Mouse (Mus musculus) C2C12 (cell line): ENCODE results near the gene Tmem51. TPM values are rescaled to one million over a fixed set of nuclear protein-coding genes. Genes with fewer than 3 reads are reported as not detected.

Experiments
- H3K27me3 ChIP-seq: one replicate; pipeline ENCODE4 v1.6.1; 2011; ENCODE audit not compliant: control insufficient read depth, insufficient read depth, insufficient read length
- H3K36me3 ChIP-seq: one replicate; pipeline ENCODE4 v1.6.1; 2011; ENCODE audit not compliant: control insufficient read depth, insufficient read depth
- H3K4me3 ChIP-seq: one replicate; pipeline ENCODE4 v1.5.1; 2011; ENCODE audit warnings: mild to moderate bottlenecking, control low read depth; ENCODE audit not compliant: poor library complexity, insufficient read depth, severe bottlenecking
- H3K79me2 ChIP-seq: one replicate; pipeline ENCODE4 v1.6.1; 2011; ENCODE audit not compliant: control insufficient read depth, insufficient read depth
- H3K79me3 ChIP-seq: one replicate; pipeline ENCODE4 v1.6.1; 2011; ENCODE audit warnings: low read depth, control low read depth
- H3ac ChIP-seq: one replicate; pipeline ENCODE3; 2011; ENCODE audit warnings: low read depth; ENCODE audit not compliant: control insufficient read depth, insufficient read length
- CEBPB ChIP-seq: IDR thresholded peaks from one replicate; pipeline ENCODE4 v1.6.1; 2011; ENCODE audit warnings: low read depth, mild to moderate bottlenecking, control low read depth, moderate library complexity
- CTCF ChIP-seq: IDR thresholded peaks from one replicate; pipeline ENCODE4 v1.5.1; 2011; ENCODE audit not compliant: control insufficient read depth, insufficient read depth, insufficient read length
- FOSL1 ChIP-seq: IDR thresholded peaks from one replicate; pipeline ENCODE4 v1.8.0; 2011; ENCODE audit warnings: mild to moderate bottlenecking, low read length; ENCODE audit not compliant: poor library complexity, insufficient read depth, severe bottlenecking
- MAX ChIP-seq: IDR thresholded peaks from one replicate; pipeline ENCODE4 v1.6.1; 2011; ENCODE audit warnings: mild to moderate bottlenecking, control low read depth
- MYOD1 ChIP-seq: IDR thresholded peaks from one replicate; pipeline ENCODE4 v1.6.1; 2011; ENCODE audit warnings: low read depth; ENCODE audit not compliant: control insufficient read depth, insufficient read length
- MYOG ChIP-seq: IDR thresholded peaks from one replicate; pipeline ENCODE4 v1.6.1; 2011; ENCODE audit not compliant: control insufficient read depth, insufficient read length; ENCODE audit errors: extremely low read depth
- USF1 ChIP-seq: IDR thresholded peaks from one replicate; pipeline ENCODE4 v1.6.1; 2011; ENCODE audit warnings: low read depth, mild to moderate bottlenecking, control low read depth, moderate library complexity
- polyA plus RNA-seq: library from polyadenylated mRNA; unstranded; fragments of >200 nt; fragmentation: generic; extraction: Trizol; gene quantifications from one replicate; pipeline ENCODE4 v1.2.1, GENCODE M21; 2012; ENCODE audit warnings: missing spikeins

The Tmem51 gene
- polyA plus RNA-seq, 1 experiment: not detected

DNA sequence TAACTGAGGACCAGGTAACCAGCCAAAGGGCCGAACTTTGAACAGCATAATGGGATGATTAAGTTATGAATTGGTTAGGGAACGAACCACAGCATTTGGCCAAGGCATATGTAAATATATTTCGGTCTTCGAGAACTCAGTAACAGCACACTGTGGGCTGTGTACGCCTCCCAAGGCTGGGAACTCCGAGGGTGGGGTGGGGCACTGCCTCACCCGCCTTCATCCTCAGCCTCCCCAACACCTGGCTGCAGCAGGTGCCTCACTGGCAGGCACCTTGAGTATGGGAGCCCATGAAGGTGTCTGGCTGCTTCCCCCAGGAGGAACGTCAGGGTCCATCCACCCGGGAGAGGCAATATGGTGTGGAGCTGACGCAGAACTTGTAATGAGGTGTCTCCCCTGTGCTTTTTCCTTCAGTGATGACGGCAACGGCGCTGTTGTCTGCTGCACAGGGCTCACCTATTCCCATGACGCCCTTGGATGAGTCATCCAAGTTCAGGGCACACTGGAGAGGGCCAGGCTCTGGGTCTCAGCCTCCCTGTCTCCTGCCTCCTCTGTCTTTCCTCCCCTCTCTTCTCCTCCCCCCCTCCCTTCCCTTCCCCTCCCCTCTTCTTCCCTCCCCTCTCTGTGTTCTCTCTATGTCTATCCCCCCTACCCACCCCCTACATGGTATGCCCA, 91.4 kb downstream of the Tmem51 start:
- Histone ChIP-seq H3K4me3 (no peak overlapping the region), H3K79me3 (no peaks in the 10 kb centered on the region), H3K27me3 (peaks cover 10% of the 10 kb centered on the region), H3ac (no peak overlapping the region), H3K79me2 (no peaks in the 10 kb centered on the region), H3K36me3 (no peaks in the 10 kb centered on the region)
- TF ChIP-seq USF1: no peak
- TF ChIP-seq CEBPB: no peak
- no peak for TF ChIP-seq MAX
- TF ChIP-seq FOSL1: no peak
- TF ChIP-seq CTCF: no peak
- TF ChIP-seq MYOG: no peak
- no peak for TF ChIP-seq MYOD1

DNA sequence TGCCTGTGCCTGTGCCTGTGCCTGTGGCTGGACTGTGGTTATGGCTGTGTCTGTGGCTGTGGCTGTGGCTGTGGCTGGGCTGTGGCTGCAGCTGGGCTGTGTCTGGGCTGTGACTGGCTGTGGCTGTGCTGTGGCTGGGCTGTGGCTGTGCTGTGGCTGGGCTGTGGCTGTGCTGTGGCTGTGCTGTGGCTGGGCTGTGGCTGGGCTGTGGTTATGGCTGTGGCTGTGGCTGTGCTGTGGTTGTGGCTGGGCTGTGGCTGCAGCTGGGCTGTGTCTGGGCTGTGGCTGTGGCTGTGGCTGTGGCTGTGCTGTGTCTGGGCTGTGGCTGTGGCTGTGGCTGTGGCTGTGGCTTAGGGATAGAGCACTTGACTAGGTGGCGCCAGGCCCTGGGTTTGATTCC, 95.9 kb downstream of the Tmem51 start:
- Histone ChIP-seq H3K4me3 (no peak overlapping the region), H3K79me3 (no peaks in the 10 kb centered on the region), H3ac (no peak overlapping the region), H3K79me2 (no peaks in the 10 kb centered on the region), H3K27me3 (peaks cover 10% of the 10 kb centered on the region), H3K36me3 (no peaks in the 10 kb centered on the region)
- TF ChIP-seq FOSL1: no peak
- TF ChIP-seq USF1: no peak
- TF ChIP-seq CEBPB: no peak
- TF ChIP-seq MYOD1: no peak
- no peak for TF ChIP-seq MYOG
- TF ChIP-seq MAX: no peak
- TF ChIP-seq CTCF: no peak

DNA sequence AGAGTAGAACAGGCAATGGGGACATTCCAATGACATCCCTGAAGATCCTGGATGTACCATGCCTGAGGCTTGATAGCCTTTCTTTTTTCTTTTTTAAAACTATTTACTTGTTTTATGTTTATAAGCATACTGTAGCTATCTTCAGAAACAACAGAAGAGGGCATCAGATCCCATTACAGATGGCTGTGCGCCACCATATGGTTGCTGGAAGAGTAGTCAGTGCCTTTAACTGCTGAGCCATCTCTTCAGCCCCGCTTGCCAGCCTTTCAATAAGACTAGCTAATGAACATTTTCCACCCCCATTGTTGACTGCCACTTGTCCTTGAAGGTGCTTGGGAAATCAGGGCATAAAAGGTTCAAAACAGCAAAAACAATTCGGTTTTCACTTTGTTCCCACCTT, 100.4 kb downstream of the Tmem51 start:
- H3ac ChIP-seq: no peak overlapping the region
- no peaks in the 10 kb centered on the region for H3K36me3 ChIP-seq
- no peaks in the 10 kb centered on the region for H3K79me3 ChIP-seq
- H3K79me2 ChIP-seq: no peaks in the 10 kb centered on the region
- no peaks in the 10 kb centered on the region for H3K27me3 ChIP-seq
- H3K4me3 ChIP-seq: no peak overlapping the region
- TF ChIP-seq FOSL1 (no peak), MYOG (no peak), USF1 (no peak), CEBPB (no peak), MYOD1 (no peak), CTCF (no peak), MAX (no peak)

DNA sequence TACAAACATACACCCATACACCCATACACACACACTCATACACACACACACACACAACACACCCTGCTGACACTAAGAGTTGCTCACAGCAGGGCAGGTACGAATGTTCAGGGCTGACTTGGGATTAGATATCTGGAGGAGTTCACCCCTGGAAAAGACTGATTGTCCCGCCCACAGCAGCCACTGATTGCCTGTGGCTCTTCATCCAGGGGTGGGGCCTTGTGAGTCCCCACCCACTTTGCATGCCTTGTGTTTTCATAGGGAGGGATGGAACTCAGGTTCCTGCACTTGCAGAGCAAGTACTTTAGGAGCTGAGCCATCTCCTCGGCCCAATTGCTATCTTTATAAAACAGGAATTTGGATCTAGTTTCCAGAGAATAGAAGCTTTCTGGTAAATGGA, 102.6 kb downstream of the Tmem51 start:
- TF ChIP-seq USF1 (no peak), MYOG (no peak), FOSL1 (no peak), MAX (no peak), CTCF (no peak), CEBPB (no peak), MYOD1 (no peak)
- no peaks in the 10 kb centered on the region for H3K27me3 ChIP-seq
- no peaks in the 10 kb centered on the region for H3K79me3 ChIP-seq
- no peak overlapping the region for H3ac ChIP-seq
- no peak overlapping the region for H3K4me3 ChIP-seq
- no peaks in the 10 kb centered on the region for H3K79me2 ChIP-seq
- H3K36me3 ChIP-seq: no peaks in the 10 kb centered on the region

Other genes starting within 250 kb of the Tmem51 start
- not detected for gene Ctrc, start 237.9 kb downstream of the Tmem51 start, polyA plus RNA-seq
- gene Efhd2, start 209.4 kb downstream of the Tmem51 start, polyA plus RNA-seq: 45.1 TPM
- gene Fhad1, start 69.2 kb downstream of the Tmem51 start, polyA plus RNA-seq: 0.07 TPM
- not detected for gene Kazn, start 155.1 kb upstream of the Tmem51 start, polyA plus RNA-seq